Mouse (Mus musculus) forebrain, embryonic 10.5 days (tissue): ENCODE measurements around the gene Olfr745. TPM values are rescaled to one million over a fixed set of nuclear protein-coding genes. Genes with fewer than 3 reads are reported as not detected.

Experiments used
- DNase-seq: peaks from one replicate; pipeline ENCODE4 v3.0.0-alpha.2; 2017; ENCODE audit warnings: low spot score; ENCODE audit errors: extremely low spot score
- H3K27ac ChIP-seq: fragments of 300-500 bp; sonication (generic); 2 replicates; pipeline ENCODE4 v1.5.1; 2016; ENCODE audit warnings: mild to moderate bottlenecking
- H3K27me3 ChIP-seq: fragments of 300-500 bp; sonication (generic); 2 replicates; pipeline ENCODE4 v1.6.1; 2016; ENCODE audit warnings: mild to moderate bottlenecking; ENCODE audit not compliant: poor library complexity, severe bottlenecking
- H3K36me3 ChIP-seq: fragments of 300-500 bp; sonication (generic); replicated peaks from 2 replicates; pipeline ENCODE4 v1.6.1; 2016; ENCODE audit warnings: mild to moderate bottlenecking, moderate library complexity
- H3K4me1 ChIP-seq: fragments of 300-500 bp; sonication (generic); 2 replicates; pipeline ENCODE4 v1.6.1; 2016
- H3K4me3 ChIP-seq: fragments of 300-500 bp; sonication (generic); 2 replicates; pipeline ENCODE4 v1.5.1; 2016; ENCODE audit warnings: mild to moderate bottlenecking, moderate library complexity
- H3K9me3 ChIP-seq: fragments of 300-500 bp; sonication (generic); 2 replicates; pipeline ENCODE4 v1.6.1; 2016; ENCODE audit warnings: mild to moderate bottlenecking, moderate library complexity
- WGBS: fragments of 180-500 bp; shearing (Covaris S2); methylation state at CpG from one replicate; pipeline ENCODE4 v1.1.7; 2016; 5-methylcytosine and 5-hydroxymethylcytosine counted together
- polyA plus RNA-seq: library from polyadenylated mRNA; unstranded; fragments of >200 nt; fragmentation: Nextera tagmentation; extraction: Ambion mirVana; gene quantifications from 2 replicates; pipeline ENCODE4 v1.2.1, GENCODE M21; 2016

Olfr745 gene
- polyA plus RNA-seq = not detected in 2 replicates

GRCm38 (mm10) chr14:50639088-50639487 is at the start of gene Olfr745:
TSS of gene Olfr745 (plus strand) at chr14:50639388.
- H3K9me3 ChIP-seq = peaks cover 4% of the 10 kb centered on the region; the same call in 1 of the 2 replicates
- no peak within 1 kb of the TSS for H3K4me3 ChIP-seq
- H3K4me1 ChIP-seq = no peaks in the 10 kb centered on the region
- no peaks in the 10 kb centered on the region for H3K27me3 ChIP-seq
- H3K27ac ChIP-seq = no peak within 1 kb of the TSS
- no peak for DNase-seq
- no peaks in the 10 kb centered on the region for H3K36me3 ChIP-seq
- 94% methylated on average over 2 of the region's 2 CpGs for WGBS

GRCm38 (mm10) chr14:50614579-50614978 is 24.6 kb upstream of the Olfr745 start, which contains the start of gene Olfr744:
TSS of gene Olfr744 (plus strand) at chr14:50614879.
- no peak within 1 kb of the TSS for H3K27ac ChIP-seq
- no peak within 1 kb of the TSS for H3K4me3 ChIP-seq
- H3K9me3 ChIP-seq = peaks cover 19% of the 10 kb centered on the region; the same call in 1 of the 2 replicates
- no peaks in the 10 kb centered on the region for H3K36me3 ChIP-seq
- no peaks in the 10 kb centered on the region for H3K27me3 ChIP-seq
- DNase-seq = no peak
- no peaks in the 10 kb centered on the region for H3K4me1 ChIP-seq
- 91% methylated on average over 2 of the region's 2 CpGs for WGBS

GRCm38 (mm10) chr14:50646783-50647182 is 7.6 kb downstream of the Olfr745 start, which contains the start of gene Olfr746:
TSS of gene Olfr746 (plus strand) at chr14:50647083.
- no peak within 1 kb of the TSS for H3K4me3 ChIP-seq
- no peak within 1 kb of the TSS for H3K27ac ChIP-seq
- no peaks in the 10 kb centered on the region for H3K4me1 ChIP-seq
- DNase-seq = no peak
- no peaks in the 10 kb centered on the region for H3K27me3 ChIP-seq
- H3K36me3 ChIP-seq = no peaks in the 10 kb centered on the region
- H3K9me3 ChIP-seq = no peaks in the 10 kb centered on the region

- H3K27ac ChIP-seq = no peak within 1 kb of the TSS
- no peaks in the 10 kb centered on the region for H3K36me3 ChIP-seq
- no peaks in the 10 kb centered on the region for H3K27me3 ChIP-seq
- no peaks in the 10 kb centered on the region; the same call in 1 of the 2 replicates for H3K9me3 ChIP-seq
- H3K4me1 ChIP-seq = no peaks in the 10 kb centered on the region
- 87% methylated on average over 3 of the region's 3 CpGs for WGBS
- DNase-seq = no peak
- no peak within 1 kb of the TSS for H3K4me3 ChIP-seq
Measured at GRCm38 (mm10) chr14:50693106-50693505, 53.9 kb downstream of the Olfr745 start, which contains the start of gene Olfr747. TSS of gene Olfr747 (minus strand) at chr14:50693206.

Other genes starting within 250 kb of the Olfr745 start
- gene Olfr738, start 231.8 kb upstream of the Olfr745 start, polyA plus RNA-seq = not detected in 2 replicates
- gene Olfr739, start 220.8 kb upstream of the Olfr745 start, polyA plus RNA-seq = not detected in 2 replicates
- gene Olfr740, start 193.8 kb upstream of the Olfr745 start, polyA plus RNA-seq = not detected in 2 replicates
- not detected in 2 replicates for gene Olfr741, start 166.7 kb upstream of the Olfr745 start, polyA plus RNA-seq
- not detected in 2 replicates for gene Olfr742, start 135.8 kb upstream of the Olfr745 start, polyA plus RNA-seq
- not detected in 2 replicates for gene Olfr743, start 117.5 kb upstream of the Olfr745 start, polyA plus RNA-seq
- gene Olfr744, start 24.5 kb upstream of the Olfr745 start, polyA plus RNA-seq = not detected in 2 replicates
- not detected in 2 replicates for gene Olfr746, start 7.7 kb downstream of the Olfr745 start, polyA plus RNA-seq
- not detected in 2 replicates for gene Olfr747, start 53.8 kb downstream of the Olfr745 start, polyA plus RNA-seq
- gene Olfr748, start 68.0 kb downstream of the Olfr745 start, polyA plus RNA-seq = not detected in 2 replicates
- gene Olfr749, start 105.7 kb downstream of the Olfr745 start, polyA plus RNA-seq = not detected in 2 replicates
- 107 and 109 TPM in 2 replicates for gene Ttc5, start 146.1 kb downstream of the Olfr745 start, polyA plus RNA-seq
- not detected in 2 replicates for gene Ccnb1ip1, start 168.3 kb downstream of the Olfr745 start, polyA plus RNA-seq
- 76.7 and 84.4 TPM in 2 replicates for gene Parp2, start 168.5 kb downstream of the Olfr745 start, polyA plus RNA-seq
- gene Tep1, start 231.2 kb downstream of the Olfr745 start, polyA plus RNA-seq = 4.1 and 5.2 TPM in 2 replicates